Mouse (Mus musculus) cerebellum, adult 8-10 months (tissue): Measurements from ENCODE around the gene Brpf3.
"Not testable (repeated sequence)": the region's sequence is repeated elsewhere in the genome, so short reads cannot be mapped to it uniquely, and the experiment has no call there.

Experiments
- DNase-seq: peaks from one replicate; pipeline ENCODE4 v3.0.0; 2022

Gene Brpf3

GRCm38 (mm10) chr17:28800671-28801412 lies at the start of gene Brpf3:
TSS of gene Brpf3 (plus strand) at chr17:28801090.
- DNase-seq: peak; percentile 79

- no peak for DNase-seq
These were observed 44.4 kb upstream of the Brpf3 start for GRCm38 (mm10) chr17:28756447-28756846.

GRCm38 (mm10) chr17:28757470-28757869 lies 43.4 kb upstream of the Brpf3 start:
- no peak for DNase-seq

- DNase-seq: no peak
These were observed 40.1 kb upstream of the Brpf3 start for GRCm38 (mm10) chr17:28760736-28761312.

GRCm38 (mm10) chr17:28761871-28762270 lies 39.0 kb upstream of the Brpf3 start:
- DNase-seq: peak; percentile 82

- no peak for DNase-seq
These were observed 34.7 kb upstream of the Brpf3 start for GRCm38 (mm10) chr17:28766203-28766602.

- no peak for DNase-seq
These were observed 33.9 kb upstream of the Brpf3 start for GRCm38 (mm10) chr17:28766781-28767515.

GRCm38 (mm10) chr17:28769121-28769874 lies 31.6 kb upstream of the Brpf3 start, which contains the start of gene Mapk13:
TSS of gene Mapk13 (plus strand) at chr17:28769297.
- no peak for DNase-seq

GRCm38 (mm10) chr17:28769875-28770421 lies 30.9 kb upstream of the Brpf3 start:
- DNase-seq: peak; percentile 35

- DNase-seq: no peak
These were observed 29.6 kb upstream of the Brpf3 start for GRCm38 (mm10) chr17:28771289-28771688.

GRCm38 (mm10) chr17:28774303-28774702 lies 26.6 kb upstream of the Brpf3 start:
- DNase-seq: not testable (repeated sequence)

GRCm38 (mm10) chr17:28775161-28775560 lies 25.7 kb upstream of the Brpf3 start:
- DNase-seq: no peak

- no peak for DNase-seq
These were observed 24.1 kb upstream of the Brpf3 start for GRCm38 (mm10) chr17:28776817-28777216.

GRCm38 (mm10) chr17:28777231-28778005 lies 23.5 kb upstream of the Brpf3 start:
- DNase-seq: peak; percentile 94

- no peak for DNase-seq
These were observed 21.2 kb upstream of the Brpf3 start for GRCm38 (mm10) chr17:28779735-28780134.

- DNase-seq: no peak
These were observed 20.1 kb upstream of the Brpf3 start for GRCm38 (mm10) chr17:28780836-28781235.

GRCm38 (mm10) chr17:28781290-28782045 lies 19.4 kb upstream of the Brpf3 start:
- DNase-seq: no peak

- DNase-seq: no peak
These were observed 15.9 kb upstream of the Brpf3 start for GRCm38 (mm10) chr17:28785036-28785435.

- DNase-seq: no peak
These were observed 13.4 kb upstream of the Brpf3 start for GRCm38 (mm10) chr17:28787507-28787906.

GRCm38 (mm10) chr17:28797031-28797430 lies 3.9 kb upstream of the Brpf3 start:
- no peak for DNase-seq
